In the genomic region with DNA sequence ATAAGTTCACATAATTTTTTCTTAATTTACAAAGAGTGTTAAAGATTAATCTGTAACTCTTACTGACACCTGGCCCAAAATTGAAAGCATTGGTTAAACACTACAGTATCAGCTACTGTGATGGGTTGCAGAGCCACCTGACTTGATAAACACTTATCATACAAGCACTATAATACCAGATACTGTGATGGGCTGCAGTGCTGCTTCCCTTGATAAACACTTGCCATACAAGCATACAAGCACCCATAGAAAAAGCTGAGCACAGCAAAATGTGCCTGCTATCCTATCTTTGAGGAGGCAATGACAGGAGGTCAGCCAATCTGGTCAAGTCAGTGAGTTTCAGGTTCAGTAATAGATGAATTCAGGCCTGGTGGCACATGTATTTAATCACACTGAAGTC, we compare ENCODE assay signal across 24 mouse cellular contexts.
"Had no signal": no experiment of that assay in that cellular context is flagged by ENCODE, and none has a peak within 500 bp of the region (broad histone marks: within the 10 kb centered on the region; RNA-seq: fewer than 3 reads in every experiment).

No protein-coding gene starts in this region.

- ATAC-seq: intestine, embryonic 15.5 days; midbrain, embryonic 13.5 days; midbrain, embryonic 16.5 days had no signal

- H3K27ac ChIP-seq: intestine, embryonic 15.5 days; kidney, embryonic 15.5 days; limb, embryonic 12.5 days; limb, embryonic 15.5 days; lung, embryonic 15.5 days; midbrain, embryonic 10.5 days; midbrain, embryonic 13.5 days; neural tube, embryonic 13.5 days; stomach, embryonic 15.5 days had no signal

- H3K4me3 ChIP-seq: intestine, embryonic 15.5 days; kidney, embryonic 15.5 days; limb, embryonic 12.5 days; limb, embryonic 15.5 days; lung, embryonic 15.5 days; midbrain, embryonic 10.5 days; midbrain, embryonic 13.5 days; myocyte; neural tube, embryonic 13.5 days; stomach, embryonic 15.5 days had no signal

- H3K4me2 ChIP-seq: intestine, embryonic 15.5 days; kidney, embryonic 15.5 days; limb, embryonic 12.5 days; limb, embryonic 15.5 days; lung, embryonic 15.5 days; midbrain, embryonic 13.5 days; neural tube, embryonic 13.5 days; stomach, embryonic 15.5 days had no signal

- DNase-seq: kidney, adult 11 months; kidney, adult 8-10 months; kidney, postnatal 10 days; kidney, postnatal 36 days; left cerebral cortex, postnatal 4 days; lung, adult 18-20 months; lung, postnatal 14 days; lung, postnatal 4 days; retina, postnatal 1 day; right cerebral cortex, postnatal 25 days; spleen, adult 18-20 months; thymus, adult 18-20 months; thymus, postnatal 36 days had no signal

- H3K27me3 ChIP-seq: intestine, embryonic 15.5 days; kidney, embryonic 15.5 days; limb, embryonic 12.5 days; limb, embryonic 15.5 days; lung, embryonic 15.5 days; midbrain, embryonic 13.5 days; neural tube, embryonic 13.5 days; stomach, embryonic 15.5 days had no signal

- H3K9ac ChIP-seq: intestine, embryonic 15.5 days; kidney, embryonic 15.5 days; limb, embryonic 12.5 days; limb, embryonic 15.5 days; lung, embryonic 15.5 days; midbrain, embryonic 13.5 days; neural tube, embryonic 13.5 days; stomach, embryonic 15.5 days had no signal

- H3K4me1 ChIP-seq: kidney, embryonic 15.5 days; limb, embryonic 12.5 days; limb, embryonic 15.5 days; midbrain, embryonic 10.5 days had no signal

- H3K9me3 ChIP-seq: intestine, embryonic 15.5 days; kidney, embryonic 15.5 days; limb, embryonic 15.5 days; lung, embryonic 15.5 days; midbrain, embryonic 13.5 days; neural tube, embryonic 13.5 days; stomach, embryonic 15.5 days had no signal
